Mouse (Mus musculus): Measurements from ENCODE around the gene Olfr550. TPM values are rescaled to one million over a fixed set of nuclear protein-coding genes. Genes with fewer than 3 reads are reported as not detected.

Gene Olfr550
- not detected in 2 replicates for polyA plus RNA-seq (2012; ENCODE audit: insufficient read depth, low replicate concordance)

GRCm38 (mm10) chr7:102571142-102571541, at the start of gene Olfr550:
Gene Olfr550, plus strand, starts transcription at chr7:102571442.
- no peak within 1 kb of the TSS for H3K4me3 ChIP-seq (replicated peaks)
- no peak for TF ChIP-seq GATA1 (IDR thresholded peaks at IDR 0.05; ENCODE audit: borderline replicate concordance, low read length)
- TF ChIP-seq FLI1 (IDR thresholded peaks at IDR 0.05; ENCODE audit: low read length) = no peak
- peaks cover 27% of the 10 kb centered on the region for H3K4me1 ChIP-seq
- H3K9me3 ChIP-seq = no peaks in the 10 kb centered on the region
- no peaks in the 10 kb centered on the region for H3K36me3 ChIP-seq (replicated peaks; ENCODE audit: low read length)
- H3K27me3 ChIP-seq (replicated peaks) = no peaks in the 10 kb centered on the region

DNA sequence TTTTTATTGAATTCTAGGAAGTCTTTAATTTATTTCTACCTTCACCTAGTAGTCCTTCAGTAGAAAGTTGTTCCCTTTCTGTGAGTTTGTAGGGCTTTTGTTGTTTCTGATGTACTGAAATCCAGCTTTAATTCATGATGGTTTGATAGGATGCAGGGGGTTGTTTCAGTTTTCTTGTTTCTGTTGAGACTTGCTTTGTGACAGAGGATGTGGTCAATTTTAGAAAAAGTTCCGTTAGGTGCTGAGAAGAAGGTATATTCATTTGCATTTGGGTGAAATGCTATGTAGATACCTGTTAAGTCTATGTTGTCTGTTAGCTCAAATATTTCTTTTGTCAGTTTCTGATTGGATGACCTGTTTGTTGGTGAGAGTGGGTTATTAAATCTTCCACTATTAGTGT, 42.2 kb upstream of the Olfr550 start:
- no peaks in the 10 kb centered on the region for H3K9me3 ChIP-seq
- H3K36me3 ChIP-seq (replicated peaks; ENCODE audit: low read length) = no peaks in the 10 kb centered on the region
- no peaks in the 10 kb centered on the region for H3K4me1 ChIP-seq
- H3K27me3 ChIP-seq (replicated peaks) = peaks cover 3% of the 10 kb centered on the region
- no peak overlapping the region for H3K4me3 ChIP-seq (replicated peaks)
- TF ChIP-seq GATA1 (IDR thresholded peaks at IDR 0.05; ENCODE audit: borderline replicate concordance, low read length) = no peak
- TF ChIP-seq FLI1 (IDR thresholded peaks at IDR 0.05; ENCODE audit: low read length) = no peak

GRCm38 (mm10) chr7:102534449-102534848, 36.8 kb upstream of the Olfr550 start, which contains the start of gene Olfr547:
Gene Olfr547, plus strand, starts transcription at chr7:102534749.
- no peaks in the 10 kb centered on the region for H3K36me3 ChIP-seq (replicated peaks; ENCODE audit: low read length)
- H3K9me3 ChIP-seq = no peaks in the 10 kb centered on the region
- no peak within 1 kb of the TSS for H3K4me3 ChIP-seq (replicated peaks)
- H3K4me1 ChIP-seq = peaks cover 4% of the 10 kb centered on the region; the same call in 1 of the 2 replicates
- H3K27me3 ChIP-seq (replicated peaks) = peaks cover 1% of the 10 kb centered on the region
- no peak for TF ChIP-seq GATA1 (IDR thresholded peaks at IDR 0.05; ENCODE audit: borderline replicate concordance, low read length)
- TF ChIP-seq FLI1 (IDR thresholded peaks at IDR 0.05; ENCODE audit: low read length) = no peak

- H3K36me3 ChIP-seq (replicated peaks; ENCODE audit: low read length) = no peaks in the 10 kb centered on the region
- no peak for TF ChIP-seq GATA1 (IDR thresholded peaks at IDR 0.05; ENCODE audit: borderline replicate concordance, low read length)
- no peak for TF ChIP-seq FLI1 (IDR thresholded peaks at IDR 0.05; ENCODE audit: low read length)
- no peaks in the 10 kb centered on the region for H3K27me3 ChIP-seq (replicated peaks)
- no peak within 1 kb of the TSS for H3K4me3 ChIP-seq (replicated peaks)
- no peaks in the 10 kb centered on the region for H3K9me3 ChIP-seq
- peaks cover 9% of the 10 kb centered on the region; the same call in 1 of the 2 replicates for H3K4me1 ChIP-seq
These were observed 30.6 kb upstream of the Olfr550 start, which contains the start of gene Olfr548-ps1 for GRCm38 (mm10) chr7:102540596-102540995. Gene Olfr548-ps1, plus strand, starts transcription at chr7:102540896.

- TF ChIP-seq GATA1 (IDR thresholded peaks at IDR 0.05; ENCODE audit: borderline replicate concordance, low read length) (no peak), FLI1 (IDR thresholded peaks at IDR 0.05; ENCODE audit: low read length) (no peak)
- H3K4me3 ChIP-seq (replicated peaks) = no peak overlapping the region
- H3K9me3 ChIP-seq = no peaks in the 10 kb centered on the region
- no peaks in the 10 kb centered on the region for H3K27me3 ChIP-seq (replicated peaks)
- no peaks in the 10 kb centered on the region for H3K36me3 ChIP-seq (replicated peaks; ENCODE audit: low read length)
- H3K4me1 ChIP-seq = peaks cover 9% of the 10 kb centered on the region; the same call in 1 of the 2 replicates
These were observed 30.0 kb upstream of the Olfr550 start for GRCm38 (mm10) chr7:102541251-102541650.

DNA sequence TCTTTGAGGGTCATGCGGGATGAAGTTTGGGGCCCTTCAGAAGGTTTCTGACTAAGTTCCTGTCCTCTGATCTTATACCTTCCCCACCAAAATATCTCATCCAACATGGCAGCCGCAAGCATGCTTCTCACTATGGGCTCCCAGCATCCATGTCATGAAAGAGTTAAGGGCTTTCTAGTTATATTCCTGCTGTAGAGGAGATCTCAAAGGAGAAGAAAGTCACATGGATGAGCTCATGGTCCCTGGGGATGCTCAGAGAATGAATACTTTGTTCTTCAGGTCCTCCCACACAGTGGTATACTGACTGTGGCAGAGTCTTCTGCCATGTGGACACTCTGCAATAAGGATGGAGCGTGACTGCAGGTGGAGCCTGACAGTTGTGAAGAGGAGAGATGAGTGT, 21.7 kb upstream of the Olfr550 start, which contains the start of gene Olfr549:
TSS of gene Olfr549 (plus strand) at position 301 of the 400 bp plus-strand sequence.
- Histone ChIP-seq H3K9me3 (0 out of 2 replicates have a peak, but pooled peaks cover 4% of the 10 kb centered on the region), H3K4me1 (peaks cover 10% of the 10 kb centered on the region; the same call in 1 of the 2 replicates), H3K36me3 (replicated peaks; ENCODE audit: low read length) (no peaks in the 10 kb centered on the region), H3K27me3 (replicated peaks) (peaks cover 5% of the 10 kb centered on the region), H3K4me3 (replicated peaks) (no peak within 1 kb of the TSS)
- TF ChIP-seq GATA1 (IDR thresholded peaks at IDR 0.05; ENCODE audit: borderline replicate concordance, low read length) (no peak), FLI1 (IDR thresholded peaks at IDR 0.05; ENCODE audit: low read length) (no peak)

DNA sequence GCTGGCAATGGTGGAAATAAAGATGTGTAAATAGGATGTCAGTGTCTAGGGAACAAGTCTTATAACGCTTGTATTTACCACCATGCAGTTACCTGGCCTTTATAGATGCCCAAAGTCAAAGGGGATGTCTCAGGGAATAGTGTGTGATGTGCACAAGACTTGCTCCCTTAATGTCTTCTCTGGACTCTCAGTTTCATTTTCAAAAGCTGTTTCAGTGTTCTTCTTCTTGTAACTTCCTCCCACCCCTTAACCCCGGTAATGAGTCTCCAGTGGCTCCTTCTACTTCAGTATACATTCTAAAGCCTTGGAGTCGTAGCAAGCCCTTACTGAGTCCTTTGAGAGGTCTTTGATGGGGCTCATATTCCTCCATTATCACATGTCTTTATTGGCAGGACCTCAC, 18.0 kb upstream of the Olfr550 start:
- Histone ChIP-seq H3K4me1 (peaks cover 10% of the 10 kb centered on the region; the same call in 1 of the 2 replicates), H3K27me3 (replicated peaks) (peaks cover 5% of the 10 kb centered on the region), H3K36me3 (replicated peaks; ENCODE audit: low read length) (peaks cover 2% of the 10 kb centered on the region), H3K4me3 (replicated peaks) (no peak overlapping the region), H3K9me3 (0 out of 2 replicates have a peak, but pooled peaks cover 4% of the 10 kb centered on the region)
- TF ChIP-seq FLI1 (IDR thresholded peaks at IDR 0.05; ENCODE audit: low read length) (no peak), GATA1 (IDR thresholded peaks at IDR 0.05; ENCODE audit: borderline replicate concordance, low read length) (no peak)

DNA sequence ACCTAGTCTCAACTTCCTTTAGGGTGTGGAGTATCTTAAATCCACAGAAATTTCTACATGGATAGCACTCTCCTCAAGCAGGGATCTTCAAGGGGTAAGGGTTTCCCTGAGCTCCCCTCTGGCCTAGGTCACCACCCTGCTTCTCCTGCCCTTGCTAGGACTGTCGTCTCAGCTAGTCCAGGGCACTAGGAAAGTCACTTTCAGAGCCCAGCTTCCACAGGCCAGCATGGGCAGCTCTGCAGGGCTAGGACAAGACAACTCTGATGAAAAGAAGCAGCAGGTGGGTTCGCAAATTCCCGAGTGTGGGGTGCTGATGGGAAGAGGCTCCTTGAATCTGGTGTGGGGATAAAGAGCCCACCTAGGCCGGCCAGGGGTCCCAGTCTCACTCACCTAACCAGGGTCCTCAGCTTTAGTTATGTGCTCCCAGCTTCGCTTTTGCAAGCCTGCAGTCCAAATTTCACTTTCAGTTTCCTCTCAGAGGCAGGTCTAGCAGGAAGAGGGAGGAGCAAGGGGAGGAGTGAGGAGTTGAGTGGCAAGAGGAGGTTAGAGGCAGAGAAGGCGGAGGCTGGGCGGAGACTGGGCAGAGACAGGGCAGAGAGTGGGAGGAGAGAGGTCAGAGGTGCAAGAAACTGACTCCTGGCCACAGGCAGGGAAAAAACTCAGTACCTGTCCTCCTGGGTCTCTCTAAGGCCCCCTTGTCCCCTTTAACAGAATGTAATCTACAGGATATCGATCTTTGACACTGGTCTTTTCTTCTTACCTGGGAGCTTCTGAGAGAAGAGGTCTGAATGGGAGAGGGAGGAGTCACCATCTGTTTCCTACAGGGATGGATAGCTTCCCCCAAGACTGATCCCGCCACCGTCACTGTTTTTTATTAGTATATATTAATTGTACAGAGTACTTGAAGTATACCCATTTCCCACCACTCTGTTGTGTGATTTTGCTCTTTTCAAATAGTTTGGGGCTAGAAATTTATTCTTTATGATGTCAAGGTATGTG, 5.9 kb upstream of the Olfr550 start, which contains the start of gene Trim21:
TSS of gene Trim21 (minus strand) at position 488 of the 999 bp plus-strand sequence.
- no peaks in the 10 kb centered on the region for H3K9me3 ChIP-seq
- H3K4me3 ChIP-seq (replicated peaks) = peak within 1 kb of the TSS; percentile 96
- H3K36me3 ChIP-seq (replicated peaks; ENCODE audit: low read length) = peaks cover 38% of the 10 kb centered on the region
- H3K27me3 ChIP-seq (replicated peaks) = no peaks in the 10 kb centered on the region
- TF ChIP-seq FLI1 (IDR thresholded peaks at IDR 0.05; ENCODE audit: low read length) = no peak
- TF ChIP-seq GATA1 (IDR thresholded peaks at IDR 0.05; ENCODE audit: borderline replicate concordance, low read length) = no peak
- H3K4me1 ChIP-seq = peaks cover 40% of the 10 kb centered on the region

DNA sequence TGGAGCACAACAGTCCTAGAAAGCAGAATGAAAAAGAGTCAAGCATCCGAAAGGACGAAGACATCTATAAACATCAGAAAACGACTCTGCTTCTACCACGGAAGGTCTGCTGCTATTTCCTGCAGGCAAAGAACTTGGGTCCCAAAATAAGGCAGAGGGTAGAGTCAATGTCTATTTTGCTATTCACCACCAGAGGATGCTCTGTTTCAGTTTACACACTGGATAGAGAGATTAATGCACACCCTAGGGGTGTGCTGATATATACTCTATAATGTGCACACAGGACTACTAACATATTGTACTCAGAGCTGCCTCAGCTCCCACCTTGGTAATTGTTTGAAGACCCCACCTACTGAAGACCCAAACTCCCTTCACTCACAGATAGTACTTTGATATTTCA, 5.0 kb upstream of the Olfr550 start:
- TF ChIP-seq GATA1 (IDR thresholded peaks at IDR 0.05; ENCODE audit: borderline replicate concordance, low read length) = no peak
- TF ChIP-seq FLI1 (IDR thresholded peaks at IDR 0.05; ENCODE audit: low read length) = no peak
- peaks cover 29% of the 10 kb centered on the region for H3K36me3 ChIP-seq (replicated peaks; ENCODE audit: low read length)
- no peaks in the 10 kb centered on the region for H3K9me3 ChIP-seq
- H3K4me1 ChIP-seq = peaks cover 33% of the 10 kb centered on the region
- H3K4me3 ChIP-seq (replicated peaks) = no peak overlapping the region
- no peaks in the 10 kb centered on the region for H3K27me3 ChIP-seq (replicated peaks)
